ENCODE assay signal across 21 mouse cellular contexts in genomic region chr7:24425919-24426318, GRCm38 (mm10). TPM values are rescaled to one million over a fixed set of nuclear protein-coding genes. Genes with fewer than 3 reads are reported as not detected.
"Had no signal": no experiment of that assay in that cellular context is flagged by ENCODE, and none has a peak within 500 bp of the region (broad histone marks: within the 10 kb centered on the region; RNA-seq: fewer than 3 reads in every experiment).

No protein-coding gene starts in this region.

- DNase-seq: liver, postnatal 0 days; lung, adult 2 months; lung, postnatal 14 days; lung, postnatal 36 days; right cerebral cortex, postnatal 14 days; thymus, adult 2 months; thymus, postnatal 25 days; thymus, postnatal 4 days had no signal

- ATAC-seq: liver, postnatal 0 days; lung, postnatal 0 days; midbrain, embryonic 13.5 days; midbrain, embryonic 15.5 days had no signal

RNA-seq across cellular contexts. Expression of gene Irgc1, which starts 26.2 kb away (rescaled TPM):
- total RNA-seq: megakaryocyte-erythroid progenitor cell, adult 5-6 weeks had no signal
- polyA plus RNA-seq: lung, embryonic 15.5 days; macrophage; midbrain, embryonic 10.5 days; midbrain, embryonic 13.5 days; midbrain, embryonic 15.5 days; neural tube, embryonic 12.5 days; neural tube, embryonic 14.5 days; stomach, embryonic 15.5 days had no signal

RNA-seq across cellular contexts. Expression of gene Plaur, which starts 36.4 kb away (rescaled TPM):
- polyA plus RNA-seq: testis, adult 2 months had no signal

RNA-seq across cellular contexts. Expression of gene Cadm4, which starts 55.9 kb away (rescaled TPM):
- total RNA-seq: megakaryocyte progenitor cell, adult 5-6 weeks; megakaryocyte-erythroid progenitor cell, adult 5-6 weeks; neutrophil, adult 5-6 weeks had no signal
- polyA plus RNA-seq: macrophage had no signal
